Mouse (Mus musculus): ENCODE results near the gene Atxn1. TPM values are rescaled to one million over a fixed set of nuclear protein-coding genes. Genes with fewer than 3 reads are reported as not detected.

Gene Atxn1
- polyA plus RNA-seq, 1 experiment, result 23.0 TPM

- H3K4me3 ChIP-seq (ENCODE audit: insufficient read depth, low read length), result no peak overlapping the region
- TF ChIP-seq CTCF (IDR thresholded peaks at IDR 0.05; ENCODE audit: low read depth, low read length), result peak; percentile 65
- TF ChIP-seq POLR2A (IDR thresholded peaks at IDR 0.05; ENCODE audit: borderline replicate concordance, low read depth, low read length), result no peak
- no peak overlapping the region for H3K27ac ChIP-seq (ENCODE audit: insufficient read depth, low read depth, low read length)
- H3K4me1 ChIP-seq (ENCODE audit: control insufficient read depth, insufficient read depth, low read length), result 0 out of 2 replicates have a peak, but pooled peaks cover 2% of the 10 kb centered on the region
Measured at GRCm38 (mm10) chr13:45807593-45808043, 157.2 kb downstream of the Atxn1 start.

- Histone ChIP-seq H3K4me1 (ENCODE audit: control insufficient read depth, insufficient read depth, low read length) (0 out of 2 replicates have a peak, but pooled peaks cover 2% of the 10 kb centered on the region), H3K4me3 (ENCODE audit: insufficient read depth, low read length) (no peak overlapping the region), H3K27ac (ENCODE audit: insufficient read depth, low read depth, low read length) (no peak overlapping the region)
- no peak for TF ChIP-seq CTCF (IDR thresholded peaks at IDR 0.05; ENCODE audit: low read depth, low read length)
Measured at GRCm38 (mm10) chr13:45806600-45807525, 157.9 kb downstream of the Atxn1 start.

DNA sequence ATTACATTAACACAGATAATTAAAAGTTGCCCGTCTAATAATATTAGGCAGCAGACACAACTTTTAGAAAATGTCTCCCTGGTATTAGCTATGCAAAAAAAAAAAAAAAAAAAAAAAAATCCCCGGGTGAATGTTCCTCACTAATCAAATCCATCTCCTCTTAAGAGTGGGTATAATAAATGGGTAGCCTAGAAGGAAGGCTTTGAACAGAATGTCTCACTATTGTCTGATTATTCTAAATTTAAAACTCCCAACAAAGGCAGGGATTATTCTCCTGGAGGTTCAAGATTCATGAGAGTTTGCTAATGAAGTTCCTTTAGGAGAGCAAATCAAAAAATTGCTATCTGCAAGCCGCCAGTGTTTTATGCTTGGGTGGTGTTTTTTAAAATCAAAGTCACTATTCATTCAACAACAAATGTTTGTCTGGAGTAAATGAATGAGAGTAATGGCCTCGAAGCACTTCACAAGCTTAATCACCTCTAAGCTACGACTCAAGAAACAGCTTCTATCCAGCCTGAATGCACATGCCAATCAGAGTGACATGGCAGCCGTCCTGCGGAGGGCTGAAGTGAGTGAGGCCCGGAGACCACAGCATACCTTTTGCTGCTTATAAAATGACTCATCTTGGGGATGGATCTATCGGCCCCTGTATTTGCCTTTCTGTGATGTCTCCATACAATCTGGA is 158.8 kb downstream of the Atxn1 start:
- TF ChIP-seq CTCF (IDR thresholded peaks at IDR 0.05; ENCODE audit: low read depth, low read length), result no peak
- no peak for TF ChIP-seq POLR2A (IDR thresholded peaks at IDR 0.05; ENCODE audit: borderline replicate concordance, low read depth, low read length)
- Histone ChIP-seq H3K27ac (ENCODE audit: insufficient read depth, low read depth, low read length) (no peak overlapping the region), H3K4me3 (ENCODE audit: insufficient read depth, low read length) (no peak overlapping the region), H3K4me1 (ENCODE audit: control insufficient read depth, insufficient read depth, low read length) (0 out of 2 replicates have a peak, but pooled peaks cover under 1% of the 10 kb centered on the region)

DNA sequence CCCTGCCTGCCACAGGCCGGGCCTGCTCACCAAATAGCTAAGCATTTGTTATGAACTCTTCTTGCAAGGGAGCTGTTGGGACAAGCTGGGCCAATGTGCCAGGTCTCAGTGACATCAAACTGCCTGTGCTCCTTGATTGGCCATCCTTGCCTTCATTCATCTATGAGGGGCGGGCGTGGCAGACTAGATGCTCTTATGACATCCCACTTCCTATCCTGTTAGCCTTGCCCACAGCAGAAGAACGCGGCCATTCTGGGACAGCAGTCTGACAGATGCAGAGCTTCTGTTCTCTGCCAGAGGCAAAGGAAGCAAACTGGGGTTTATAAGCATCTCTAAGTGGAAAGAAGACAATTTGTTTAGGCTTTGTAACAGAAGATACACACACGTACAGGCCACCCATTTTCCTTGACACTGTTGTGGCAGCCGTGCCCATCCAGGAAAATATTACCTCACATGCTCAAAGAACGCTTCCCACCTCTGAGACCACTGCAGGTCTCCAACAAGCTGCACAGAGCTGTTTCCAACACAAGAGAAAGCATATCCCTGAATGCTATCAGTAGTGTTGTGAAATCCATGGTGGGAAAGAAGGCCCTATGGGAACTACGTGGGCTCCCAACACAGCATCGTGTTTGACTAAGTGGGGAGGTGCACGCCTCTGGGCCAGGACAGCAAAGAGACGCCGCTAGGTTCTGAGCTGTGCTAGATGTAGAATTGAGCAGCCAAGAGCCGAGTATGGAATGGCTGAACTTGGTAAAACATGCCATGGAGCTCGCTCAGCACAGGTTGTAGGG is 162.0 kb downstream of the Atxn1 start:
- no peak for TF ChIP-seq CTCF (IDR thresholded peaks at IDR 0.05; ENCODE audit: low read depth, low read length)
- TF ChIP-seq POLR2A (IDR thresholded peaks at IDR 0.05; ENCODE audit: borderline replicate concordance, low read depth, low read length), result no peak
- H3K4me1 ChIP-seq (ENCODE audit: control insufficient read depth, insufficient read depth, low read length), result peaks cover 6% of the 10 kb centered on the region
- H3K4me3 ChIP-seq (ENCODE audit: insufficient read depth, low read length), result no peak overlapping the region
- no peak overlapping the region for H3K27ac ChIP-seq (ENCODE audit: insufficient read depth, low read depth, low read length)

DNA sequence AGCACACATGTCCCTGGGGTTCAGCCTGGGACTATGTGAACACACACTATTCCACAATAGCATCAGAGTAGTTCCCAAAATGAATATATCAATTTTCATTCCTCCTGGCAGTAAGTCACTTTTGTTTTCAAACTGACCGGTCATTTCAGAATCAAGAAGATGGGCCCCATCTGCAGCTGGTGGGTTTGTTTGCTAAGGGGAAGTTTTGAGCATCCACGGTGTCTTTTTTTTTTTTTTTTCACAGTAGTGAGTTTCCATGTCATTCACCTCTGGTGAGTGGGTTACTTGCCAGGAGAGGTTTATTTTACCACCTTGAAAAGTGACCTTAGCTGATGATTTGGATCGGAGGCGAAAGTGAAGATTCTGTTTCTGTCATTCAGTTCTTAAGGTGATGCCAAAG is 166.6 kb downstream of the Atxn1 start:
- no peak overlapping the region for H3K4me3 ChIP-seq (ENCODE audit: insufficient read depth, low read length)
- TF ChIP-seq POLR2A (IDR thresholded peaks at IDR 0.05; ENCODE audit: borderline replicate concordance, low read depth, low read length) (no peak), CTCF (IDR thresholded peaks at IDR 0.05; ENCODE audit: low read depth, low read length) (no peak)
- H3K27ac ChIP-seq (ENCODE audit: insufficient read depth, low read depth, low read length), result peak overlapping the region; percentile 7; the same call in 1 of the 2 replicates
- peaks cover 26% of the 10 kb centered on the region for H3K4me1 ChIP-seq (ENCODE audit: control insufficient read depth, insufficient read depth, low read length)

- Histone ChIP-seq H3K4me3 (ENCODE audit: insufficient read depth, low read length) (no peak overlapping the region), H3K4me1 (ENCODE audit: control insufficient read depth, insufficient read depth, low read length) (peaks cover 28% of the 10 kb centered on the region), H3K27ac (ENCODE audit: insufficient read depth, low read depth, low read length) (peak overlapping the region; percentile 34)
- TF ChIP-seq CTCF (IDR thresholded peaks at IDR 0.05; ENCODE audit: low read depth, low read length), result no peak
- TF ChIP-seq POLR2A (IDR thresholded peaks at IDR 0.05; ENCODE audit: borderline replicate concordance, low read depth, low read length), result no peak
Measured at GRCm38 (mm10) chr13:45797696-45798095, 167.1 kb downstream of the Atxn1 start.

DNA sequence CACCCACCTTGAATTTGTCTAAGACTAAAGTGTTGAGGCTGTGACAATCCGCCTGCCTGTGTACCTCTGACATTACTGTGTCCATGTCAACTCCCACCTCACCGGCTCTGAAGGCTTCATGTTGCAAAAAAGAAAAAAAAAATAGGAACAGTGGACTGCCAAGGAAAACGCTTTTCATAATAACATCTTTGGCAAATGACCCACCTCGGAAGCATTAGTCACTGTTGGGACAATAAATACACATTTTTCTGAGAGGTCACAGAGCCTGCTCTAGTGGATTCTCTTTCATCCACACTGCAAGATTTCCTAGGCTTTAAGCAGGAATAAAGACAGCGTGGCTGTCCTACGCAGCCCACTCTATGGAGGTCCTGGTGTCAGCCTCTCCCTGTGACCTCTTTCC is 168.5 kb downstream of the Atxn1 start:
- TF ChIP-seq CTCF (IDR thresholded peaks at IDR 0.05; ENCODE audit: low read depth, low read length), result no peak
- no peak for TF ChIP-seq POLR2A (IDR thresholded peaks at IDR 0.05; ENCODE audit: borderline replicate concordance, low read depth, low read length)
- peaks cover 28% of the 10 kb centered on the region for H3K4me1 ChIP-seq (ENCODE audit: control insufficient read depth, insufficient read depth, low read length)
- H3K4me3 ChIP-seq (ENCODE audit: insufficient read depth, low read length), result no peak overlapping the region
- H3K27ac ChIP-seq (ENCODE audit: insufficient read depth, low read depth, low read length), result no peak overlapping the region

GRCm38 (mm10) chr13:45793796-45794195 is 171.0 kb downstream of the Atxn1 start:
- Histone ChIP-seq H3K4me1 (ENCODE audit: control insufficient read depth, insufficient read depth, low read length) (peaks cover 28% of the 10 kb centered on the region), H3K27ac (ENCODE audit: insufficient read depth, low read depth, low read length) (peak overlapping the region; percentile 9; the same call in 1 of the 2 replicates), H3K4me3 (ENCODE audit: insufficient read depth, low read length) (no peak overlapping the region)
- TF ChIP-seq CTCF (IDR thresholded peaks at IDR 0.05; ENCODE audit: low read depth, low read length) (no peak), POLR2A (IDR thresholded peaks at IDR 0.05; ENCODE audit: borderline replicate concordance, low read depth, low read length) (no peak)

DNA sequence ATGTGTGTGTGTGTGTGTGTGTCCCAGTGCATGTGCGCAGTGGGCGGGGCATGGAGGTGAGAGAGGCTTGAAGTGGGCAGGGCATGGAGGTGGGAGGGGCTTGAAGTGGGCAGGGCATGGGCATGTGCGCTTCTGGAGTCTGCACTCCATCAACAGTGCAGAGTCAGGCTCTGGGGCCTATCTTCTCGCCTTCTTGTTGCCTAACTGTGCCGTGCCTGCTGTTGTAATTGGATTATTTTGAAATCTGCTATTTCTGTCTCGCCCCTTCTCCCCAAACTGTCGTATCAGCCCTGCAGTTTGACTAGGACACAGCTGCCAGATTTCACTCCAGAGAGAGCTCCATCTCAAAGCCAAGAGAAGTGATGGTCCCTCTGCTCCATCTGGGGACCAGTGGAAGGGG is 178.4 kb downstream of the Atxn1 start:
- Histone ChIP-seq H3K4me1 (ENCODE audit: control insufficient read depth, insufficient read depth, low read length) (peaks cover 5% of the 10 kb centered on the region; the same call in 1 of the 2 replicates), H3K27ac (ENCODE audit: insufficient read depth, low read depth, low read length) (no peak overlapping the region), H3K4me3 (ENCODE audit: insufficient read depth, low read length) (no peak overlapping the region)
- TF ChIP-seq POLR2A (IDR thresholded peaks at IDR 0.05; ENCODE audit: borderline replicate concordance, low read depth, low read length), result no peak
